Mouse (Mus musculus) brain, adult 2 months (tissue): ENCODE results near the gene Prss46.
A peak's percentile ranks its signal among the peaks of the same experiment; 100 is the strongest.

Experiments used
- DNase-seq: peaks from one replicate; pipeline ENCODE4 v3.0.0; 2011; ENCODE audit warnings: low read depth, low spot score

The Prss46 gene

DNA sequence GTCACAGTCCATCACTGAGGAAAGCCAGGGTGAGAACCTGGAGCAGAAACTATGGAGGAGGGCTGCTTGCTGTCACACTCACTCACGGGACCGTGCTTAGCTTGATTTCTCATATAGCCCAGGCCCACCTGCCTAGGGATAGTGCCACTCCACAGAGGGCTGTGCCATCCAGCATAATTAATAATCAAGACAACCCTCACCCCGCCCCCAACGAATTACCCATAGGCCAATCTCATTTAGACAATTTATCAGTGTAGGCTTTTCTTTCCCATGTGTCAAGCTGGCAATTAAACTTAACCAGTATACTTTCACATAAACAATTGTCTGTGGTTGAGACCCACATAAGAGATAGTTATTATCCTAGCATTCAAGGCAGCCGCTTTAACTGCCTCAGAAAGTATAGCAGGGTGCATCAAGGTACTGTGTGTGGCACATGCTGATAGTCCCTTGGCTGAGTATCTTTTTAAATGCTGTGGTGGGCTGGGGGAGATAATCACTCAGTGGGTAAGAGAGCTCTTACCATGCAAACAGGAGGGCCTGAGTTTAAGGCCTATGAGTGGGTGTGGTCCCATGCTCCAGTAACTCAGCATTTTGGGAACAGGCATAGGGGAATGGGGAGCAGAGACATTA is 14.8 kb downstream of the Prss46 start:
- no peak for DNase-seq

DNA sequence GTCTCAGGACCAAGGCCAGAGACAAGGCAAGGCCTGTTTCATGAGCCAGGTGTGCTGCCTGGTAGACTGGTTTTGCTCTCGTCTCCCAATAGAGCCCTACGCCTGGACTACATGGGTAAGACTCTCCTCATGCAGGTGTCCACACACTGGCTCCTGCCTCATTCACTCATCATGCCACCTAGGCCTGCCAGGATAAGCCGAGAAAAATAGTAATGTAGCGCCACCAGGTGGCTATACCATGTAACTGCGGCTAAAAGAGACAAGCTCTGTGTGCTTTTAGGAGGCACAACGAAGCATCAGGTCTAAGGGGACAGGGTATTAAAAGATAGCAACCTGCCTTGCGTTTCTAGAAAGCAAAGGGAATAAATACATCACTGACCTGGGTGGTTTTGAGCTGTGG is 26.7 kb downstream of the Prss46 start:
- DNase-seq: peak; percentile 73

GRCm38 (mm10) chr9:110873681-110874659 is 29.7 kb downstream of the Prss46 start:
- peak; percentile 72 for DNase-seq

DNA sequence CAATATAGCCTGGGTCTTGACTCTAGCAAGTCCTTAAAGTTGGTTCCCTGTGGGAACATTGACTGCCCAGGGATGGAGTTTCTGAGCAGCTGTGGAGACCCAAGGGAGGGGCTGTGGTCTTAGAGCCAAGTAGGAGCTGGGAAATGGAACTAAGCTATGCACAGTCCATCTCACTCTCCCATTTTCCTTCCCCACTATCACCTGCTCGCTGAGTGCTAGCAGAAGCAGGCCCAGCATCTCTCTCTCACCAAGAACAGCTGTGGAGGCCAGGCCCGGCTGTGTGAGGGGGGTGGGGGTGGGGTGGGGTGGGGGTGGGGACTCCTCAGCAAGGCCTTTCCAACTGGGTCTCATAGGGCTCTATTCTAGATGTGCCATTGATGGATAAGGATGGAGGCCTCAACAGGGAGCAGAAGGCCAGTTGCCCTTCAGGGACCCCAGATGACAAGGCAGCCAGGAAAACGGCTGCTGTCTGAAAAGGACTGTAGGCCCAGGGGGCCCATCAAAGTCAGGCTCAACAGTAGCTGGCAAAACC is 30.4 kb downstream of the Prss46 start:
- no peak for DNase-seq

GRCm38 (mm10) chr9:110875288-110875695 is 31.0 kb downstream of the Prss46 start:
- no peak for DNase-seq

DNA sequence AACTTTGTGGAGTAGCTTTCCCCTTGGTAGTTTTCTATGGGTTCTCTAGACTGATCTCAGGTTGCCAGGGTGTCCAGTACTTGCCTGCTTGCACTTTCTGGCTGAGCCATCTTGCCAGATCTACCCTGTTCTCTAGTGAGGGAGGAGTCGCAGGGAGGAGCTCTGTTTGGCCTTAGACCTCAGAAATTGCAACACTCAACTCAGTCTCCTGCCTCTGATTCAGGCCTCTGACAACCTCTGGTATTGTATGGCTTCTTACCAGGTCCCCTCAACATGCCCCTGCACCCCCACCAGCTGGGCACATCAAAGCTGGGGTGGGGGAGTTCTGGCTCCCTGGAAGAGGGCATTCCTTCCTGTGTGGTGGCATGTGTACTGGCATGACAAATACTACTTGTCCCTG is 33.0 kb downstream of the Prss46 start:
- DNase-seq: no peak

- peak; percentile 23 for DNase-seq
Measured at GRCm38 (mm10) chr9:110877888-110878287, 33.6 kb downstream of the Prss46 start.

- peak; percentile 22 for DNase-seq
Measured at GRCm38 (mm10) chr9:110879191-110879920, 35.0 kb downstream of the Prss46 start, which contains the start of gene Als2cl. TSS of gene Als2cl (plus strand) at chr9:110879870.

DNA sequence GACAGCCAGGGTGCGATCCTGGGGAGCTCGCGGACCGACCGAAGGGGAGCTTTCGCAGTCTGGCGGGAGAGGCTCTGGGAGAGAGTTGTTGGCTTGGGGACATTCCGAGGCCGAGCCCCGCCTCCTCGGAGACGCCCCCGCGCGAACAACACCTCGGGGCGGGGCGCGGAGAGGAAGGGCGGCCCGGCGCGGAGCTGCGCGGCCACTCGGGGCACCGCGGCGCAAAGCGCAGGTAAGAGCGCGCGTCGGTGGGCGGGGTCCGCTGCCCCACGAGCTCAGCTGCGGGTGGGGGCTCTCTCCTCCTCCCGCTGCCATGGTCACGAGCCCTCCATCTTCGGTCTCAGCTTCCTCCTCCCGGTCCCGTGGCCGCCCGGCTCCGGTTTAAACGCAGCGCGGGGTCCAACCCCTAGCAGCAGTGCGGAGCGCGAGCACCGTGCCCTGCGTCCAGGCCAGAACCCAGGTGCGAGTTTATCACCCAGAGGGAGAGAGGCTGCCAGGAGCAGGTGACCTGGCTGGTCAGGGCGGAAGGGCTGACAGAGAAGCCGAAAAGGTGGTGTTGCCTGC is 35.8 kb downstream of the Prss46 start, which contains the start of gene Tmie:
TSS of gene Tmie (minus strand) at position 116 of the 564 bp plus-strand sequence.
- DNase-seq: peak; percentile 27

- no peak for DNase-seq
Measured at GRCm38 (mm10) chr9:110880772-110881171, 36.5 kb downstream of the Prss46 start.

GRCm38 (mm10) chr9:110881953-110882352 is 37.6 kb downstream of the Prss46 start:
- DNase-seq: no peak

- no peak for DNase-seq
Measured at GRCm38 (mm10) chr9:110887388-110888303, 43.3 kb downstream of the Prss46 start.

DNA sequence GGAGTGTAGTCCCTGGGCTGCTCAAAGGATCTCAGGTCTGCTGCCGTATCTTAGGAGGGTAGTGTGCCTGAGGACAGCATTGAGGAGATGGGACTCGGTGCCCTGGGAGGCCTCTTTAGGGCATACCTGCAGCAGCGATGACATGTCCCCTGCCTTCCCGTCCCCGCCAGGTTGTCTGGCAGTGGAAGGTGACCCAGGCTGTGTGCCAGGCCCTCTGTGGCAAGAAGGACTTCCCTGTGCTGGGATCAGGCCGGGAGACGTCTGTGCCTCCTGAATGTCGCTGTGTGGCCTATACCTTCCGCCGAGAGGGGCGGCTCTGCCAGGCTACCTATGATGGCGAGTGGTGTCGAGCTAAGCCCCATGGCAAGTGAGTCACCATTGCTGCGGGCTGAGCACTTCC is 44.6 kb downstream of the Prss46 start:
- DNase-seq: no peak

DNA sequence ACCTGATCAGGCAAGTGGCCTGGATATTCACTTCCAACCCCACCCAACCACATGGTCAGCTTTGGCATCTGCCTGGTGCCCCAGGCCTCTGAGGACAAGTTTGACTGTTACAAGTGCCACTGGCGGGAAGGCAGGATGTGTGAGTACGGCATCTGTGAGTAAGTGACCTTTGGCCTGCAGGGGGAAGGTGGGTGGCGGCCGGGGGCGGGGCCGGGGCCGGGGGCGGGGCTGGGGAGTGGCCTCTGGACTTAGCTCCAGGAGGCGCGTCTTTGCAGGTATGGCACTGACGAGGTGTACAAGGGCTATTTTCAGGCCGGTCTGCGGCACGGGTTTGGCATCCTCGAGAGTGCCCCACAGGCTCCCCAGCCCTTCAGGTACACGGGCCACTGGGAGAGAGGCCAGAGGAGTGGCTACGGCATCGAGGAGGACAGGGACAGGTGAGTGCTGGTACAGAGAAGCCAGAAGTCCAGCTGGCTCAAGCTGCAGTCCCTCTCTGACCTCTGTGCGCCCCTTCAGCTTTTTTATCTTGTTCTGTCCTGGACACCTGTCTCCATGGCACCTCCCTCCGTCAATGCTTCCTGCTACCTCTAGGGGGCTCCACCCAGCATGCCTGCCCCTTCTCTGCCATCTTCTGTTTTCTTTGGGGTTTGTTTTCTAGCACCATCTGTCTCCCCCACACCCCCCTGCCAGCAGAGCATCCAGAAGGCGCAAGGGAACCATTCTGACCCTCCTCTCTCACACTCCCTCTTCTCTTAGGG is 45.9 kb downstream of the Prss46 start:
- no peak for DNase-seq

GRCm38 (mm10) chr9:110891077-110891828 is 46.9 kb downstream of the Prss46 start:
- no peak for DNase-seq

- DNase-seq: peak; percentile 23
Measured at GRCm38 (mm10) chr9:110892552-110892951, 48.2 kb downstream of the Prss46 start.

- no peak for DNase-seq
Measured at GRCm38 (mm10) chr9:110893429-110893828, 49.1 kb downstream of the Prss46 start.

GRCm38 (mm10) chr9:110895507-110895906 is 51.2 kb downstream of the Prss46 start:
- no peak for DNase-seq

GRCm38 (mm10) chr9:110895994-110896393 is 51.7 kb downstream of the Prss46 start:
- DNase-seq: no peak
